Mouse (Mus musculus): ENCODE data around the gene Bfsp2. TPM values are rescaled to one million over a fixed set of nuclear protein-coding genes. Genes with fewer than 3 reads are reported as not detected.

Gene Bfsp2
- polyA plus RNA-seq, 1 experiment: not detected

DNA sequence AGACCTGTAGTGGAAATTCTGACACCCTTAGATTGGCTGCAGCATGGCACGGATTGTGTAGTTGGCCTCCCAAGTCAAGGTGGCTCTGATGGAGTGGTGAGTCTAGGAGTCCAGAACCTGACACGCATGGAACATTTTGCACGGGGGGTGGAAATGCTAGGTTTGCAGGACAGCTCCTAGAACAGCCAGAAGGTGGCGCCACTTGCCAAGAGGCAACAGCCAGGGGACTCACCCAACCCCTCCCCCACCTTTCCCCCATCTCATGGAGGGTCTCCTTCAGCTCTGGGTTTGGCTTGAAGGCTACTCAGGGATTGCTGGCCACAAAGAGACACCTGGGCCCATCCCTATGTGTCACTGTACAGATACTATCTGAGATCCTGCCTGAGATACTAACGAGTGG is 10.7 kb downstream of the Bfsp2 start:
- TF ChIP-seq CTCF (IDR thresholded peaks at IDR 0.05; ENCODE audit: insufficient read depth, low read depth, low read length) (peak; percentile 62; the same call in 1 of the 2 replicates), POLR2A (IDR thresholded peaks at IDR 0.05; ENCODE audit: insufficient read depth, low read depth, low read length) (no peak)
- Histone ChIP-seq H3K27ac (ENCODE audit: insufficient read depth, low read depth, low read length) (peak overlapping the region; percentile 90), H3K4me3 (ENCODE audit: insufficient read depth, low read depth, low read length) (peak overlapping the region; percentile 31; the same call in 1 of the 2 replicates), H3K4me1 (ENCODE audit: control insufficient read depth, insufficient read depth, low read length) (peaks cover 25% of the 10 kb centered on the region)
- 51% methylated on average over 5 of the region's 5 CpGs for WGBS

- TF ChIP-seq POLR2A (IDR thresholded peaks at IDR 0.05; ENCODE audit: insufficient read depth, low read depth, low read length) (no peak), CTCF (IDR thresholded peaks at IDR 0.05; ENCODE audit: insufficient read depth, low read depth, low read length) (no peak)
- 43% methylated on average over 7 of the region's 7 CpGs for WGBS
- peak overlapping the region; percentile 90 for H3K27ac ChIP-seq (ENCODE audit: insufficient read depth, low read depth, low read length)
- peak overlapping the region; percentile 31 for H3K4me3 ChIP-seq (ENCODE audit: insufficient read depth, low read depth, low read length)
- H3K4me1 ChIP-seq (ENCODE audit: control insufficient read depth, insufficient read depth, low read length): peaks cover 21% of the 10 kb centered on the region
These were observed 11.3 kb downstream of the Bfsp2 start for GRCm38 (mm10) chr9:103468911-103469310.

GRCm38 (mm10) chr9:103465711-103466220 is 14.5 kb downstream of the Bfsp2 start:
- H3K4me1 ChIP-seq (ENCODE audit: control insufficient read depth, insufficient read depth, low read length): peaks cover 20% of the 10 kb centered on the region
- WGBS: 45% methylated on average over 13 of the region's 13 CpGs
- TF ChIP-seq CTCF (IDR thresholded peaks at IDR 0.05; ENCODE audit: insufficient read depth, low read depth, low read length): no peak
- no peak for TF ChIP-seq POLR2A (IDR thresholded peaks at IDR 0.05; ENCODE audit: insufficient read depth, low read depth, low read length)
- no peak overlapping the region for H3K4me3 ChIP-seq (ENCODE audit: insufficient read depth, low read depth, low read length)
- peak overlapping the region; percentile 29; the same call in 1 of the 2 replicates for H3K27ac ChIP-seq (ENCODE audit: insufficient read depth, low read depth, low read length)

GRCm38 (mm10) chr9:103465293-103465692 is 14.9 kb downstream of the Bfsp2 start:
- TF ChIP-seq CTCF (IDR thresholded peaks at IDR 0.05; ENCODE audit: insufficient read depth, low read depth, low read length) (no peak), POLR2A (IDR thresholded peaks at IDR 0.05; ENCODE audit: insufficient read depth, low read depth, low read length) (no peak)
- Histone ChIP-seq H3K4me3 (ENCODE audit: insufficient read depth, low read depth, low read length) (no peak overlapping the region), H3K4me1 (ENCODE audit: control insufficient read depth, insufficient read depth, low read length) (peaks cover 21% of the 10 kb centered on the region), H3K27ac (ENCODE audit: insufficient read depth, low read depth, low read length) (no peak overlapping the region)
- WGBS: 29% methylated on average over 1 of the region's 1 CpGs

DNA sequence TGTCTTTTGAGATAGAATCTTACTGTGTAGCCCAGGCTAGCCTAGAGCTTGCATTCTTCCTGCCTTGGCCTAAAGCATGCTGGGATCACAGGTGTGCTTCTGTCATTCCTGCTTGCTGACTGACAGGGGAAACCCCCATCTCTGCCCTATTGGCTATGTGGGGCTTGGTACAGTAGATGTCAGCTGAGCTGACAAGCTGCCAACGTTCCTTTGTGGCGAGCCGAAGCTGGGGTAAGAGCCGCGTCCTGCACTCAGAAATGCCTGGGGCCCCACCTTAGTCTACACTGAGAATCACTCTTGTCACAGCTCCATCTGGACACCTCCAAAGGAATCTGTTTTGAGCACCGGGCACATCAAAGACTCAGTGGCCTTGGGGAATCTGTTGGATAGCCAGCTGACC is 16.4 kb downstream of the Bfsp2 start:
- WGBS: 68% methylated on average over 6 of the region's 6 CpGs

DNA sequence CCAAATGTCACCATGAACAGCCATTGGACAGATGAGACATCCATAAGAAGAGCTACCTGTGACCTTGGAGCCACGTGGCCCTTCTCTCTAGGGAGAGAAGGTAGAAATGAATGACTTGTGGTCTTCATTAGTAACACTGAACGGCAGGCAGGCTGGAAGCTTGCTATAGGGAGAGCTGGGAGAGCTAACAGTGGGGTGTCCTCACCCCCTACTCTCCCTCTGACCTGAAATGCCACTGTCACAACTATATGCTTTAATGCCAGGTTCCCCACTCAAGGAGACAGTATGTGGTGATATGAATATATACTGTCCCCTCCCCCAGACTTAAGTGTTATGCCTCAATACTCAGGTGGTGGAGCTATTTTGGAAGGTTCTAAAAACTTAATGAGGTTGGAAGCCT is 20.4 kb downstream of the Bfsp2 start:
- no peak overlapping the region for H3K27ac ChIP-seq (ENCODE audit: insufficient read depth, low read depth, low read length)
- no peak overlapping the region for H3K4me3 ChIP-seq (ENCODE audit: insufficient read depth, low read depth, low read length)
- peaks cover 5% of the 10 kb centered on the region; the same call in 1 of the 2 replicates for H3K4me1 ChIP-seq (ENCODE audit: control insufficient read depth, insufficient read depth, low read length)
- TF ChIP-seq CTCF (IDR thresholded peaks at IDR 0.05; ENCODE audit: insufficient read depth, low read depth, low read length): no peak
- no peak for TF ChIP-seq POLR2A (IDR thresholded peaks at IDR 0.05; ENCODE audit: insufficient read depth, low read depth, low read length)
- 66% methylated on average over 2 of the region's 2 CpGs for WGBS

More for the DNA sequence above, 16.4 kb downstream of the Bfsp2 start:
- Histone ChIP-seq H3K4me3 (ENCODE audit: insufficient read depth, low read depth, low read length) (no peak overlapping the region), H3K27ac (ENCODE audit: insufficient read depth, low read depth, low read length) (no peak overlapping the region), H3K4me1 (ENCODE audit: control insufficient read depth, insufficient read depth, low read length) (peaks cover 15% of the 10 kb centered on the region)
- TF ChIP-seq CTCF (IDR thresholded peaks at IDR 0.05; ENCODE audit: insufficient read depth, low read depth, low read length) (no peak), POLR2A (IDR thresholded peaks at IDR 0.05; ENCODE audit: insufficient read depth, low read depth, low read length) (no peak)

DNA sequence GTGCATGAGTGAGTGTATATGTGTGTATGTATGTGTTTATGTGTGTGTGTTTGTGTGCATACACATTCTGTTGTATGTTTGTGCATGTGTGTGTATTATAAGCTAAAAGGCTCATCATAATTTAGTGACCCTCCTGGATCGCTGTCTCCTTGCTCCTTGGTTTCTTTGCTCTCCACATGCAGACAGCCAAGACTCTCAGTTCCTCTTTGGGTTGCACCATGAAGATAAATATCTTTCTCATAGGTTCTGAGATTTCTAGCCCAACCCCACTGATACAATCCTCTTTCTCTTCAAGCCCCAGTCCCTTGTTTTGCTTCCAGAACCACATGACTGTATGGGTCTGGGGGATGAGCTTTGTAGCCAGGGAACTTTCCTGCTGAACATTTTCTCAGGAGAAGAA is 20.9 kb downstream of the Bfsp2 start:
- 91% methylated on average over 1 of the region's 1 CpGs for WGBS
- Histone ChIP-seq H3K4me1 (ENCODE audit: control insufficient read depth, insufficient read depth, low read length) (peaks cover 5% of the 10 kb centered on the region; the same call in 1 of the 2 replicates), H3K4me3 (ENCODE audit: insufficient read depth, low read depth, low read length) (no peak overlapping the region), H3K27ac (ENCODE audit: insufficient read depth, low read depth, low read length) (no peak overlapping the region)
- TF ChIP-seq POLR2A (IDR thresholded peaks at IDR 0.05; ENCODE audit: insufficient read depth, low read depth, low read length): no peak
- no peak for TF ChIP-seq CTCF (IDR thresholded peaks at IDR 0.05; ENCODE audit: insufficient read depth, low read depth, low read length)

DNA sequence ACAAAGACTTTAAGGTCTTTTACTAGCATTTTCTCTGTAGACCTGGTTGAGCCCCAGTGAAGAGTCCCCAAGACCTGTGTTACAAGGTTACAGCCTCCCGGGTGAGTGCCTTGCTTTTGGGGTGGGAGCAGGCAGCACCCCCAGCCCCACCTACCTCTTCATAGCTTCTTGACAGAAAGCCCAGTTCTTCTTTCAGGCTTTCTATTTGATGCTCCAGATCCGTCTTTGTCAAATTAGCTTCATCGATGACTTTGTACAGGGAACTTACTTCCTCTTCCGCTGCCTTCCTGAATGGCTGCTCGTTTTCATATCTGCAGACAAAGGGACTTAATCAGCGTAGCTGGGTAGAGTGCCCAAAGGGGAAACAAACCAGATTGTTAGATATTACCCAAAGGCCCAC is 30.6 kb downstream of the Bfsp2 start:
- Histone ChIP-seq H3K4me3 (ENCODE audit: insufficient read depth, low read depth, low read length) (no peak overlapping the region), H3K27ac (ENCODE audit: insufficient read depth, low read depth, low read length) (no peak overlapping the region), H3K4me1 (ENCODE audit: control insufficient read depth, insufficient read depth, low read length) (no peaks in the 10 kb centered on the region)
- WGBS: 78% methylated on average over 6 of the region's 6 CpGs
- TF ChIP-seq POLR2A (IDR thresholded peaks at IDR 0.05; ENCODE audit: insufficient read depth, low read depth, low read length) (no peak), CTCF (IDR thresholded peaks at IDR 0.05; ENCODE audit: insufficient read depth, low read depth, low read length) (no peak)

DNA sequence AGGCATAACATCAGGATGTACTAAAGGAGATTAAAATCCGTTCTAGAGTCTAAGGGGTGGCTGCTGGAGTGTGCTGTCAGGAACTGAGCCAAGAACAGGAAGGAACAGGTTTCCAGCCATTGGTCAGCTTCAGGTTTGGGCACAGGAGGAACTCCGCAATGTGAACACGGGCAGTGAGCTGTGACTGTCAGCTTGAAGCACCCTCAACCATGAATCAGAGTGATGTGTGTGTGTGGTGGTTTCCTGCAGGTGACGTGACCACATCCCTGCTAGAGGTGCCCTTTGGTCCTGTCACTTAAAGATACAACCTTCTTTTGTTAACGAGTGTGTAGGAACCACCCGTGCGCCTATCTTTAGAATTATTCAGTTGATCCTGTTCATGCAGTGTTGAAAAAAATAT is 31.1 kb downstream of the Bfsp2 start:
- 84% methylated on average over 7 of the region's 7 CpGs for WGBS
- H3K4me3 ChIP-seq (ENCODE audit: insufficient read depth, low read depth, low read length): no peak overlapping the region
- TF ChIP-seq POLR2A (IDR thresholded peaks at IDR 0.05; ENCODE audit: insufficient read depth, low read depth, low read length): no peak
- no peak for TF ChIP-seq CTCF (IDR thresholded peaks at IDR 0.05; ENCODE audit: insufficient read depth, low read depth, low read length)
- no peak overlapping the region for H3K27ac ChIP-seq (ENCODE audit: insufficient read depth, low read depth, low read length)
- H3K4me1 ChIP-seq (ENCODE audit: control insufficient read depth, insufficient read depth, low read length): no peaks in the 10 kb centered on the region
